Mouse (Mus musculus): ENCODE measurements at regions not wholly inside any gene's neighbourhood (a gene's known extent, or its start where the extent isn't known, plus 50 kb on each side); places are given as distances from the start of the nearest gene placed in this dataset.

GRCm38 (mm10) chr12:45745697-45746096, 671.2 kb upstream of the Stxbp6 start:
- DNase-seq, result no peak

- DNase-seq, result no peak
Observed at GRCm38 (mm10) chr12:45744619-45745018, 670.1 kb upstream of the Stxbp6 start.

GRCm38 (mm10) chr12:45733661-45734060, 659.2 kb upstream of the Stxbp6 start:
- no peak for DNase-seq

- no peak for DNase-seq
Observed at GRCm38 (mm10) chr12:45724565-45725370, 650.3 kb upstream of the Stxbp6 start.

- DNase-seq, result no peak
Observed at GRCm38 (mm10) chr12:45711351-45711750, 636.8 kb upstream of the Stxbp6 start.

- no peak for DNase-seq
Observed at GRCm38 (mm10) chr12:45710766-45711165, 636.3 kb upstream of the Stxbp6 start.

- DNase-seq, result no peak
Observed at GRCm38 (mm10) chr12:45689291-45689690, 614.8 kb upstream of the Stxbp6 start.

GRCm38 (mm10) chr12:45686765-45687164, 612.3 kb upstream of the Stxbp6 start:
- DNase-seq, result no peak

GRCm38 (mm10) chr12:45672361-45672760, 597.9 kb upstream of the Stxbp6 start:
- DNase-seq, result no peak

- DNase-seq, result no peak
Observed at GRCm38 (mm10) chr12:45671554-45671948, 597.0 kb upstream of the Stxbp6 start.

- DNase-seq, result no peak
Observed at GRCm38 (mm10) chr12:45670874-45671553, 596.5 kb upstream of the Stxbp6 start.

- DNase-seq, result no peak
Observed at GRCm38 (mm10) chr12:45670246-45670873, 595.9 kb upstream of the Stxbp6 start.

GRCm38 (mm10) chr12:45659612-45660011, 585.1 kb upstream of the Stxbp6 start:
- DNase-seq, result no peak

- no peak for DNase-seq
Observed at GRCm38 (mm10) chr12:45656574-45656973, 582.1 kb upstream of the Stxbp6 start.

- DNase-seq, result no peak
Observed at GRCm38 (mm10) chr12:45648654-45649053, 574.1 kb upstream of the Stxbp6 start.

- DNase-seq, result no peak
Observed at GRCm38 (mm10) chr12:45644180-45644579, 569.7 kb upstream of the Stxbp6 start.

GRCm38 (mm10) chr12:45622830-45623229, 548.3 kb upstream of the Stxbp6 start:
- no peak for DNase-seq

- DNase-seq, result no peak
Observed at GRCm38 (mm10) chr12:45620056-45620455, 545.5 kb upstream of the Stxbp6 start.

- DNase-seq, result no peak
Observed at GRCm38 (mm10) chr12:45614509-45615150, 540.1 kb upstream of the Stxbp6 start.

GRCm38 (mm10) chr12:45614074-45614473, 539.6 kb upstream of the Stxbp6 start:
- no peak for DNase-seq

GRCm38 (mm10) chr12:45599443-45599842, 524.9 kb upstream of the Stxbp6 start:
- DNase-seq, result no peak

GRCm38 (mm10) chr12:45597904-45598570, 523.5 kb upstream of the Stxbp6 start:
- DNase-seq, result no peak

GRCm38 (mm10) chr12:45594689-45595088, 520.2 kb upstream of the Stxbp6 start:
- no peak for DNase-seq
